Mouse (Mus musculus): ENCODE data around the gene Wipi1. TPM values are rescaled to one million over a fixed set of nuclear protein-coding genes. Genes with fewer than 3 reads are reported as not detected.
A peak's percentile ranks its signal among the peaks of the same experiment; 100 is the strongest.

The Wipi1 gene
- total and polyA plus RNA-seq, 3 experiments = 74.6 to 110 (median 92.3) TPM

GRCm38 (mm10) chr11:109586424-109586823, 25.3 kb downstream of the Wipi1 start:
- no peak for DNase-seq
- H3K4me1 ChIP-seq (ENCODE audit: control insufficient read depth, insufficient read depth, low read length) = peaks cover 9% of the 10 kb centered on the region
- 52% methylated on average over 2 of the region's 2 CpGs for WGBS
- H3K36me3 ChIP-seq (ENCODE audit: control insufficient read depth, insufficient read depth, low read length) = peaks cover 2% of the 10 kb centered on the region; the same call in 1 of the 2 replicates
- H3K9ac ChIP-seq (ENCODE audit: low read depth, low read length) = no peak overlapping the region
- no peaks in the 10 kb centered on the region for H3K27me3 ChIP-seq (ENCODE audit: control insufficient read depth, insufficient read depth, low read length)
- H3K4me3 ChIP-seq = no peak overlapping the region
- H3K27ac ChIP-seq = no peak overlapping the region
- H3K79me2 ChIP-seq (replicated peaks; ENCODE audit: control insufficient read depth, insufficient read depth, low read length) = no peaks in the 10 kb centered on the region
- intact Hi-C loops (cut with DNase I) = loop anchor here (2.0 to 5.0 kb wide), 3 partner anchors 32 to 276 kb away; no protein-coding TSS in a partner anchor
- TF ChIP-seq CTCF (IDR thresholded peaks at IDR 0.05) (no peak), EP300 (IDR thresholded peaks at IDR 0.05; ENCODE audit: insufficient read depth, low read depth, low read length) (no peak), POLR2A (IDR thresholded peaks at IDR 0.05; ENCODE audit: insufficient read depth, low read depth, low read length) (no peak)

- TF ChIP-seq EP300 (IDR thresholded peaks at IDR 0.05; ENCODE audit: insufficient read depth, low read depth, low read length) (peak; percentile 92), CTCF (IDR thresholded peaks at IDR 0.05) (peak; percentile 95), POLR2A (IDR thresholded peaks at IDR 0.05; ENCODE audit: insufficient read depth, low read depth, low read length) (no peak)
- Histone ChIP-seq H3K27ac (no peak overlapping the region), H3K4me1 (ENCODE audit: control insufficient read depth, insufficient read depth, low read length) (peaks cover 9% of the 10 kb centered on the region), H3K36me3 (ENCODE audit: control insufficient read depth, insufficient read depth, low read length) (peaks cover 2% of the 10 kb centered on the region; the same call in 1 of the 2 replicates), H3K9ac (ENCODE audit: low read depth, low read length) (no peak overlapping the region), H3K27me3 (ENCODE audit: control insufficient read depth, insufficient read depth, low read length) (no peaks in the 10 kb centered on the region), H3K4me3 (no peak overlapping the region), H3K79me2 (replicated peaks; ENCODE audit: control insufficient read depth, insufficient read depth, low read length) (no peaks in the 10 kb centered on the region)
- WGBS = 46% methylated on average over 11 of the region's 11 CpGs
- DNase-seq = peak; percentile 69
- intact Hi-C loops (cut with DNase I) = loop anchor here (1.0 to 5.0 kb wide), 4 partner anchors 140 to 341 kb away; no protein-coding TSS in a partner anchor
Observed at GRCm38 (mm10) chr11:109584843-109585713, 26.7 kb downstream of the Wipi1 start.

GRCm38 (mm10) chr11:109583986-109584385, 27.8 kb downstream of the Wipi1 start:
- TF ChIP-seq CTCF (IDR thresholded peaks at IDR 0.05) (no peak), EP300 (IDR thresholded peaks at IDR 0.05; ENCODE audit: insufficient read depth, low read depth, low read length) (no peak), POLR2A (IDR thresholded peaks at IDR 0.05; ENCODE audit: insufficient read depth, low read depth, low read length) (no peak)

GRCm38 (mm10) chr11:109579999-109580398, 31.8 kb downstream of the Wipi1 start:
- no peak overlapping the region for H3K27ac ChIP-seq
- H3K9ac ChIP-seq (ENCODE audit: low read depth, low read length) = no peak overlapping the region
- 95% methylated on average over 9 of the region's 9 CpGs for WGBS
- no peak for DNase-seq
- H3K79me2 ChIP-seq (replicated peaks; ENCODE audit: control insufficient read depth, insufficient read depth, low read length) = no peaks in the 10 kb centered on the region
- no peak overlapping the region for H3K4me3 ChIP-seq
- H3K27me3 ChIP-seq (ENCODE audit: control insufficient read depth, insufficient read depth, low read length) = no peaks in the 10 kb centered on the region
- TF ChIP-seq EP300 (IDR thresholded peaks at IDR 0.05; ENCODE audit: insufficient read depth, low read depth, low read length) = no peak
- TF ChIP-seq POLR2A (IDR thresholded peaks at IDR 0.05; ENCODE audit: insufficient read depth, low read depth, low read length) = no peak
- TF ChIP-seq CTCF (IDR thresholded peaks at IDR 0.05) = no peak
- no peaks in the 10 kb centered on the region for H3K4me1 ChIP-seq (ENCODE audit: control insufficient read depth, insufficient read depth, low read length)
- H3K36me3 ChIP-seq (ENCODE audit: control insufficient read depth, insufficient read depth, low read length) = no peaks in the 10 kb centered on the region
- intact Hi-C loops (cut with DNase I) = no loop called here

More at GRCm38 (mm10) chr11:109583986-109584385, 27.8 kb downstream of the Wipi1 start:
- intact Hi-C loops (cut with DNase I) = no loop called here
- DNase-seq = no peak
- H3K4me1 ChIP-seq (ENCODE audit: control insufficient read depth, insufficient read depth, low read length) = peaks cover 8% of the 10 kb centered on the region
- peaks cover 2% of the 10 kb centered on the region; the same call in 1 of the 2 replicates for H3K36me3 ChIP-seq (ENCODE audit: control insufficient read depth, insufficient read depth, low read length)
- H3K9ac ChIP-seq (ENCODE audit: low read depth, low read length) = no peak overlapping the region
- 85% methylated on average over 14 of the region's 14 CpGs for WGBS
- no peaks in the 10 kb centered on the region for H3K27me3 ChIP-seq (ENCODE audit: control insufficient read depth, insufficient read depth, low read length)
- no peak overlapping the region for H3K27ac ChIP-seq
- H3K79me2 ChIP-seq (replicated peaks; ENCODE audit: control insufficient read depth, insufficient read depth, low read length) = no peaks in the 10 kb centered on the region
- H3K4me3 ChIP-seq = no peak overlapping the region

GRCm38 (mm10) chr11:109578536-109578935, 33.2 kb downstream of the Wipi1 start:
- H3K27me3 ChIP-seq (ENCODE audit: control insufficient read depth, insufficient read depth, low read length) = no peaks in the 10 kb centered on the region
- WGBS = 65% methylated on average over 3 of the region's 3 CpGs
- DNase-seq = no peak
- H3K27ac ChIP-seq = no peak overlapping the region
- H3K36me3 ChIP-seq (ENCODE audit: control insufficient read depth, insufficient read depth, low read length) = no peaks in the 10 kb centered on the region
- intact Hi-C loops (cut with DNase I) = no loop called here
- TF ChIP-seq CTCF (IDR thresholded peaks at IDR 0.05) (no peak), EP300 (IDR thresholded peaks at IDR 0.05; ENCODE audit: insufficient read depth, low read depth, low read length) (no peak), POLR2A (IDR thresholded peaks at IDR 0.05; ENCODE audit: insufficient read depth, low read depth, low read length) (no peak)
- no peak overlapping the region for H3K9ac ChIP-seq (ENCODE audit: low read depth, low read length)
- H3K4me3 ChIP-seq = no peak overlapping the region
- H3K4me1 ChIP-seq (ENCODE audit: control insufficient read depth, insufficient read depth, low read length) = no peaks in the 10 kb centered on the region
- no peaks in the 10 kb centered on the region for H3K79me2 ChIP-seq (replicated peaks; ENCODE audit: control insufficient read depth, insufficient read depth, low read length)

- Histone ChIP-seq H3K79me2 (replicated peaks; ENCODE audit: control insufficient read depth, insufficient read depth, low read length) (no peaks in the 10 kb centered on the region), H3K4me1 (ENCODE audit: control insufficient read depth, insufficient read depth, low read length) (no peaks in the 10 kb centered on the region), H3K9ac (ENCODE audit: low read depth, low read length) (no peak overlapping the region), H3K36me3 (ENCODE audit: control insufficient read depth, insufficient read depth, low read length) (no peaks in the 10 kb centered on the region), H3K27ac (no peak overlapping the region), H3K4me3 (no peak overlapping the region), H3K27me3 (ENCODE audit: control insufficient read depth, insufficient read depth, low read length) (no peaks in the 10 kb centered on the region)
- no peak for TF ChIP-seq EP300 (IDR thresholded peaks at IDR 0.05; ENCODE audit: insufficient read depth, low read depth, low read length)
- TF ChIP-seq POLR2A (IDR thresholded peaks at IDR 0.05; ENCODE audit: insufficient read depth, low read depth, low read length) = no peak
- no peak for TF ChIP-seq CTCF (IDR thresholded peaks at IDR 0.05)
- 71% methylated on average over 6 of the region's 6 CpGs for WGBS
- DNase-seq = no peak
- intact Hi-C loops (cut with DNase I) = no loop called here
Observed at GRCm38 (mm10) chr11:109575832-109576231, 35.9 kb downstream of the Wipi1 start.

Measured in heart, adult 2 months (tissue).